Mouse (Mus musculus) midbrain, postnatal 0 days (tissue): ENCODE data around the gene Chadl. TPM values are rescaled to one million over a fixed set of nuclear protein-coding genes. Genes with fewer than 3 reads are reported as not detected.

Source experiments
- ATAC-seq: fragments of 200-750 bp; cut with Nextera tagmentation; 2 replicates; pipeline ENCODE4 v1.8.0; 2017; ENCODE audit warnings: moderate number of reproducible peaks, mild to moderate bottlenecking, moderate TSS enrichment, moderate library complexity; ENCODE audit not compliant: low FRiP score
- DNase-seq: peaks from one replicate; pipeline ENCODE4 v3.0.0-alpha.2; 2015; ENCODE audit warnings: low spot score
- H3K27ac ChIP-seq: fragments of 300-500 bp; sonication (generic); 2 replicates; pipeline ENCODE4 v1.5.1; 2014; ENCODE audit warnings: low read depth, mild to moderate bottlenecking, low read length, mixed read lengths
- H3K27me3 ChIP-seq: fragments of 300-500 bp; sonication (generic); 2 replicates; pipeline ENCODE4 v1.6.1; 2014; ENCODE audit warnings: low read length, control low read depth, mixed read lengths; ENCODE audit not compliant: insufficient read depth
- H3K36me3 ChIP-seq: fragments of 300-500 bp; sonication (generic); 2 replicates; pipeline ENCODE4 v1.6.1; 2014; ENCODE audit warnings: low read length, control low read depth, mixed read lengths; ENCODE audit not compliant: insufficient read depth
- H3K4me1 ChIP-seq: fragments of 300-500 bp; sonication (generic); 2 replicates; pipeline ENCODE4 v1.6.1; 2014; ENCODE audit warnings: mild to moderate bottlenecking, control low read depth, antibody characterized with exemption, low read length, mixed read lengths; ENCODE audit not compliant: insufficient read depth
- H3K4me2 ChIP-seq: fragments of 300-500 bp; sonication (generic); 2 replicates; pipeline ENCODE4 v1.6.1; 2014; ENCODE audit warnings: low read depth, mild to moderate bottlenecking, low read length, mixed read lengths; ENCODE audit not compliant: poor library complexity, severe bottlenecking
- H3K4me3 ChIP-seq: fragments of 300-500 bp; sonication (generic); 2 replicates; pipeline ENCODE4 v1.5.1; 2014; ENCODE audit warnings: low read depth, mild to moderate bottlenecking, low read length, moderate library complexity
- H3K9ac ChIP-seq: fragments of 300-500 bp; sonication (generic); replicated peaks from 2 replicates; pipeline ENCODE4 v1.6.1; 2014; ENCODE audit warnings: mild to moderate bottlenecking, low read length, moderate library complexity, mixed read lengths; ENCODE audit not compliant: poor library complexity, severe bottlenecking
- H3K9me3 ChIP-seq: fragments of 300-500 bp; sonication (generic); 2 replicates; pipeline ENCODE4 v1.6.1; 2016; ENCODE audit warnings: low read length, control low read depth
- CTCF ChIP-seq: IDR thresholded peaks from 2 replicates; pipeline ENCODE4 v1.5.1; 2016; ENCODE audit warnings: antibody characterized with exemption, mild to moderate bottlenecking
- WGBS: fragments of 180-500 bp; shearing (Covaris S2); extraction: QIAGEN DNeasy Blood & Tissue Kit; methylation state at CpG from one replicate; pipeline ENCODE4 v1.1.7; 2014; 5-methylcytosine and 5-hydroxymethylcytosine counted together
- polyA plus RNA-seq: library from polyadenylated mRNA; unstranded; fragments of >200 nt; fragmentation: Nextera tagmentation; extraction: Ambion mirVana; gene quantifications from 2 replicates; pipeline ENCODE4 v1.2.1, GENCODE M21; 2015
- total RNA-seq: library from RNA; depleted of rRNA; stranded (reverse); fragments of >200 nt; gene quantifications from 2 replicates; pipeline ENCODE4 v1.2.3, GENCODE M21; 2014

Gene Chadl
- total and polyA plus RNA-seq, 2 experiments from 2014 or later, result 61.5 to 63.9 TPM

- no peaks in the 10 kb centered on the region for H3K4me1 ChIP-seq
- no peak overlapping the region for H3K9ac ChIP-seq
- no peak overlapping the region for H3K4me3 ChIP-seq
- no peak overlapping the region for H3K27ac ChIP-seq
- peaks cover 24% of the 10 kb centered on the region for H3K36me3 ChIP-seq
- TF ChIP-seq CTCF, result no peak
- no peak overlapping the region for H3K4me2 ChIP-seq
- no peak for DNase-seq
- H3K27me3 ChIP-seq, result no peaks in the 10 kb centered on the region
- 77% methylated on average over 3 of the region's 3 CpGs for WGBS
- H3K9me3 ChIP-seq, result no peaks in the 10 kb centered on the region
- ATAC-seq, result no peak
Observed at GRCm38 (mm10) chr15:81676637-81677036, 20.4 kb downstream of the Chadl start.

GRCm38 (mm10) chr15:81670231-81670640, 26.9 kb downstream of the Chadl start:
- peak; percentile 78 for TF ChIP-seq CTCF
- Histone ChIP-seq H3K36me3 (peaks cover 45% of the 10 kb centered on the region), H3K27me3 (no peaks in the 10 kb centered on the region), H3K4me2 (no peak overlapping the region), H3K27ac (no peak overlapping the region), H3K9ac (no peak overlapping the region), H3K4me3 (no peak overlapping the region), H3K9me3 (no peaks in the 10 kb centered on the region), H3K4me1 (no peaks in the 10 kb centered on the region)
- ATAC-seq, result no peak
- WGBS, result 87% methylated on average over 4 of the region's 4 CpGs
- DNase-seq, result peak; percentile 72

- Histone ChIP-seq H3K9ac (no peak overlapping the region), H3K27me3 (no peaks in the 10 kb centered on the region), H3K4me1 (peaks cover 6% of the 10 kb centered on the region; the same call in 1 of the 2 replicates), H3K4me3 (no peak overlapping the region), H3K36me3 (peaks cover 36% of the 10 kb centered on the region), H3K27ac (no peak overlapping the region), H3K9me3 (no peaks in the 10 kb centered on the region), H3K4me2 (no peak overlapping the region)
- no peak for ATAC-seq
- 93% methylated on average over 10 of the region's 10 CpGs for WGBS
- peak; percentile 33; the same call in 1 of the 2 replicates for TF ChIP-seq CTCF
- DNase-seq, result no peak
Observed at GRCm38 (mm10) chr15:81666957-81667356, 30.1 kb downstream of the Chadl start.

- Histone ChIP-seq H3K27ac (peak within 1 kb of the TSS; percentile 51; the same call in 1 of the 2 replicates), H3K4me3 (peak within 1 kb of the TSS; percentile 87), H3K9ac (peak within 1 kb of the TSS; percentile 72), H3K4me1 (peaks cover 6% of the 10 kb centered on the region; the same call in 1 of the 2 replicates), H3K4me2 (peak within 1 kb of the TSS; percentile 86), H3K36me3 (peaks cover 20% of the 10 kb centered on the region), H3K9me3 (no peaks in the 10 kb centered on the region), H3K27me3 (no peaks in the 10 kb centered on the region)
- ATAC-seq, result peak; percentile 99
- peak; percentile 58 for TF ChIP-seq CTCF
- under 1% methylated on average over 55 of the region's 55 CpGs for WGBS
- peak; percentile 95 for DNase-seq
Observed at GRCm38 (mm10) chr15:81663697-81664561, 33.2 kb downstream of the Chadl start, which contains the start of gene L3mbtl2. TSS of gene L3mbtl2 (plus strand) at chr15:81663889.

- 69% methylated on average over 9 of the region's 10 CpGs for WGBS
- Histone ChIP-seq H3K9me3 (no peaks in the 10 kb centered on the region), H3K4me1 (peaks cover 6% of the 10 kb centered on the region; the same call in 1 of the 2 replicates), H3K36me3 (peaks cover 14% of the 10 kb centered on the region), H3K9ac (no peak overlapping the region), H3K27ac (no peak overlapping the region), H3K4me2 (peak overlapping the region; percentile 34), H3K4me3 (peak overlapping the region; percentile 87), H3K27me3 (no peaks in the 10 kb centered on the region)
- DNase-seq, result no peak
- no peak for TF ChIP-seq CTCF
- ATAC-seq, result no peak
Observed at GRCm38 (mm10) chr15:81663281-81663680, 33.8 kb downstream of the Chadl start.

- no peak for ATAC-seq
- 88% methylated on average over 2 of the region's 2 CpGs for WGBS
- Histone ChIP-seq H3K36me3 (no peaks in the 10 kb centered on the region), H3K27ac (no peak overlapping the region), H3K9me3 (no peaks in the 10 kb centered on the region), H3K9ac (no peak overlapping the region), H3K27me3 (no peaks in the 10 kb centered on the region), H3K4me1 (peaks cover 6% of the 10 kb centered on the region; the same call in 1 of the 2 replicates), H3K4me3 (no peak overlapping the region), H3K4me2 (no peak overlapping the region)
- no peak for TF ChIP-seq CTCF
- DNase-seq, result no peak
Observed at GRCm38 (mm10) chr15:81661701-81662100, 35.4 kb downstream of the Chadl start.
